Mouse (Mus musculus): ENCODE measurements around the gene Pdzd7.

Pdzd7 gene

GRCm38 (mm10) chr19:45012219-45012618 is 33.3 kb downstream of the Pdzd7 start:
- DNase-seq, result no peak

GRCm38 (mm10) chr19:45010646-45011045 is 34.9 kb downstream of the Pdzd7 start:
- no peak for DNase-seq

- peak; percentile 79 for DNase-seq
These were observed 37.9 kb downstream of the Pdzd7 start for GRCm38 (mm10) chr19:45007425-45008191.

GRCm38 (mm10) chr19:45007021-45007420 is 38.5 kb downstream of the Pdzd7 start:
- DNase-seq, result no peak

- DNase-seq, result peak; percentile 96
These were observed 39.4 kb downstream of the Pdzd7 start, which contains the start of gene Mrpl43 for GRCm38 (mm10) chr19:45005957-45006712. Gene Mrpl43 (minus strand): TSS chr19:45006442.

GRCm38 (mm10) chr19:45005444-45005843 is 40.1 kb downstream of the Pdzd7 start, which contains the start of gene Twnk:
Gene Twnk (plus strand): TSS chr19:45005663.
- peak; percentile 72 for DNase-seq

GRCm38 (mm10) chr19:45003740-45004516 is 41.6 kb downstream of the Pdzd7 start:
- DNase-seq, result no peak

GRCm38 (mm10) chr19:45002301-45002700 is 43.2 kb downstream of the Pdzd7 start:
- no peak for DNase-seq

GRCm38 (mm10) chr19:44999647-45000046 is 45.9 kb downstream of the Pdzd7 start:
- DNase-seq, result no peak

GRCm38 (mm10) chr19:44997786-44998185 is 47.7 kb downstream of the Pdzd7 start:
- no peak for DNase-seq

- DNase-seq, result no peak
These were observed 52.8 kb downstream of the Pdzd7 start for GRCm38 (mm10) chr19:44992712-44993111.

- no peak for DNase-seq
These were observed 53.3 kb downstream of the Pdzd7 start for GRCm38 (mm10) chr19:44992246-44992645.

- peak; percentile 52 for DNase-seq
These were observed 54.5 kb downstream of the Pdzd7 start for GRCm38 (mm10) chr19:44991031-44991430.

GRCm38 (mm10) chr19:44989567-44990495 is 55.7 kb downstream of the Pdzd7 start:
- DNase-seq, result peak; percentile 79

- peak; percentile 62 for DNase-seq
These were observed 56.5 kb downstream of the Pdzd7 start, which contains the start of gene Sema4g for GRCm38 (mm10) chr19:44988831-44989566. Gene Sema4g (plus strand): TSS chr19:44989101.

GRCm38 (mm10) chr19:44988321-44988720 is 57.2 kb downstream of the Pdzd7 start:
- DNase-seq, result no peak

GRCm38 (mm10) chr19:44987851-44988250 is 57.7 kb downstream of the Pdzd7 start:
- no peak for DNase-seq

GRCm38 (mm10) chr19:44987004-44987403 is 58.5 kb downstream of the Pdzd7 start:
- no peak for DNase-seq

GRCm38 (mm10) chr19:44985159-44985988 is 60.1 kb downstream of the Pdzd7 start:
- DNase-seq, result no peak

- DNase-seq, result no peak
These were observed 61.1 kb downstream of the Pdzd7 start for GRCm38 (mm10) chr19:44984420-44984819.

All from kidney, postnatal 14 days (tissue).